Mouse (Mus musculus): ENCODE measurements around the gene Cers1. TPM values are rescaled to one million over a fixed set of nuclear protein-coding genes. Genes with fewer than 3 reads are reported as not detected.

The Cers1 gene
- total RNA-seq, 2 experiments from 2014 or later, result not detected

GRCm38 (mm10) chr8:70376275-70376741, 60.7 kb downstream of the Cers1 start:
- ATAC-seq (replicated peaks; ENCODE audit: low FRiP score, poor library complexity, severe bottlenecking), result 0 out of 2 replicates have a peak, but pooled peaks have one; percentile 15

GRCm38 (mm10) chr8:70377049-70377448, 61.5 kb downstream of the Cers1 start:
- no peak for ATAC-seq (replicated peaks; ENCODE audit: low FRiP score, poor library complexity, severe bottlenecking)

- ATAC-seq (replicated peaks; ENCODE audit: low FRiP score, poor library complexity, severe bottlenecking), result no peak
These were observed 64.5 kb downstream of the Cers1 start for GRCm38 (mm10) chr8:70380069-70380468.

Other genes starting within 250 kb of the Cers1 start
- gene Tm6sf2, start 242.9 kb upstream of the Cers1 start, total RNA-seq (2015; ENCODE audit: low replicate concordance), result 1.3 TPM in 1 of 2 replicates, not detected in the other
- gene Tm6sf2, start 242.9 kb upstream of the Cers1 start, total RNA-seq (2017; ENCODE audit: low replicate concordance), result not detected in 2 replicates
- not detected in 2 replicates for gene Hapln4, start 232.3 kb upstream of the Cers1 start, total RNA-seq (2015; ENCODE audit: low replicate concordance)
- not detected in 2 replicates for gene Hapln4, start 232.3 kb upstream of the Cers1 start, total RNA-seq (2017; ENCODE audit: low replicate concordance)
- gene Ncan, start 194.9 kb upstream of the Cers1 start, total RNA-seq (2015; ENCODE audit: low replicate concordance), result not detected in 2 replicates
- gene Ncan, start 194.9 kb upstream of the Cers1 start, total RNA-seq (2017; ENCODE audit: low replicate concordance), result not detected in 2 replicates
- gene Nr2c2ap, start 184.4 kb upstream of the Cers1 start, total RNA-seq (2015; ENCODE audit: low replicate concordance), result 8.3 TPM in 1 of 2 replicates, not detected in the other
- 2.3 TPM in 1 of 2 replicates, not detected in the other for gene Nr2c2ap, start 184.4 kb upstream of the Cers1 start, total RNA-seq (2017; ENCODE audit: low replicate concordance)
- 5.8 and 16.3 TPM in 2 replicates for gene Rfxank, start 176.6 kb upstream of the Cers1 start, total RNA-seq (2015; ENCODE audit: low replicate concordance)
- gene Rfxank, start 176.6 kb upstream of the Cers1 start, total RNA-seq (2017; ENCODE audit: low replicate concordance), result 2.3 and 4.9 TPM in 2 replicates
- gene Borcs8, start 176.3 kb upstream of the Cers1 start, total RNA-seq (2015; ENCODE audit: low replicate concordance), result 18.7 and 20.5 TPM in 2 replicates
- gene Borcs8, start 176.3 kb upstream of the Cers1 start, total RNA-seq (2017; ENCODE audit: low replicate concordance), result 17.3 and 24.7 TPM in 2 replicates
- gene Mef2b, start 176.1 kb upstream of the Cers1 start, total RNA-seq (2015; ENCODE audit: low replicate concordance), result not detected in 2 replicates
- gene Mef2b, start 176.1 kb upstream of the Cers1 start, total RNA-seq (2017; ENCODE audit: low replicate concordance), result not detected in 2 replicates
- 2.9 and 14.1 TPM in 2 replicates for gene Tmem161a, start 143.4 kb upstream of the Cers1 start, total RNA-seq (2015; ENCODE audit: low replicate concordance)
- 4.9 and 6.5 TPM in 2 replicates for gene Tmem161a, start 143.4 kb upstream of the Cers1 start, total RNA-seq (2017; ENCODE audit: low replicate concordance)
- gene Slc25a42, start 103.5 kb upstream of the Cers1 start, total RNA-seq (2015; ENCODE audit: low replicate concordance), result 30.6 and 35.3 TPM in 2 replicates
- 16.2 and 24.4 TPM in 2 replicates for gene Slc25a42, start 103.5 kb upstream of the Cers1 start, total RNA-seq (2017; ENCODE audit: low replicate concordance)
- 36.8 and 49.0 TPM in 2 replicates for gene Sugp2, start 81.5 kb upstream of the Cers1 start, total RNA-seq (2015; ENCODE audit: low replicate concordance)
- gene Sugp2, start 81.5 kb upstream of the Cers1 start, total RNA-seq (2017; ENCODE audit: low replicate concordance), result 51.5 and 60.7 TPM in 2 replicates
- 15.1 and 26.4 TPM in 2 replicates for gene Armc6, start 81.3 kb upstream of the Cers1 start, total RNA-seq (2015; ENCODE audit: low replicate concordance)
- 5.1 TPM in 1 of 2 replicates, not detected in the other for gene Armc6, start 81.3 kb upstream of the Cers1 start, total RNA-seq (2017; ENCODE audit: low replicate concordance)
- gene Homer3, start 32.9 kb upstream of the Cers1 start, total RNA-seq (2015; ENCODE audit: low replicate concordance), result 1.3 TPM in 1 of 2 replicates, not detected in the other
- gene Homer3, start 32.9 kb upstream of the Cers1 start, total RNA-seq (2017; ENCODE audit: low replicate concordance), result not detected in 2 replicates
- gene Ddx49, start 13.3 kb upstream of the Cers1 start, total RNA-seq (2015; ENCODE audit: low replicate concordance), result 2.5 and 9.2 TPM in 2 replicates
- 12.5 and 30.4 TPM in 2 replicates for gene Ddx49, start 13.3 kb upstream of the Cers1 start, total RNA-seq (2017; ENCODE audit: low replicate concordance)
- 78.6 and 122 TPM in 2 replicates for gene Cope, start 13.3 kb upstream of the Cers1 start, total RNA-seq (2015; ENCODE audit: low replicate concordance)
- gene Cope, start 13.3 kb upstream of the Cers1 start, total RNA-seq (2017; ENCODE audit: low replicate concordance), result 16.7 and 51.7 TPM in 2 replicates
- not detected in 2 replicates for gene Gdf1, start 14.0 kb downstream of the Cers1 start, total RNA-seq (2015; ENCODE audit: low replicate concordance)
- gene Gdf1, start 14.0 kb downstream of the Cers1 start, total RNA-seq (2017; ENCODE audit: low replicate concordance), result not detected in 2 replicates
- 18.4 and 20.2 TPM in 2 replicates for gene Upf1, start 37.5 kb downstream of the Cers1 start, total RNA-seq (2015; ENCODE audit: low replicate concordance)
- gene Upf1, start 37.5 kb downstream of the Cers1 start, total RNA-seq (2017; ENCODE audit: low replicate concordance), result 32.5 and 43.9 TPM in 2 replicates
- not detected in 2 replicates for gene Comp, start 57.8 kb downstream of the Cers1 start, total RNA-seq (2015; ENCODE audit: low replicate concordance)
- gene Comp, start 57.8 kb downstream of the Cers1 start, total RNA-seq (2017; ENCODE audit: low replicate concordance), result 0.39 TPM in 1 of 2 replicates, not detected in the other
- 3.8 and 8.6 TPM in 2 replicates for gene Crtc1, start 123.8 kb downstream of the Cers1 start, total RNA-seq (2015; ENCODE audit: low replicate concordance)
- 0.64 and 2.3 TPM in 2 replicates for gene Crtc1, start 123.8 kb downstream of the Cers1 start, total RNA-seq (2017; ENCODE audit: low replicate concordance)
- gene Klhl26, start 161.2 kb downstream of the Cers1 start, total RNA-seq (2015; ENCODE audit: low replicate concordance), result 5.0 and 10.1 TPM in 2 replicates
- 4.0 and 5.1 TPM in 2 replicates for gene Klhl26, start 161.2 kb downstream of the Cers1 start, total RNA-seq (2017; ENCODE audit: low replicate concordance)
- 3.2 TPM in 1 of 2 replicates, not detected in the other for gene Tmem59l, start 171.6 kb downstream of the Cers1 start, total RNA-seq (2015; ENCODE audit: low replicate concordance)
- not detected in 2 replicates for gene Tmem59l, start 171.6 kb downstream of the Cers1 start, total RNA-seq (2017; ENCODE audit: low replicate concordance)
- not detected in 2 replicates for gene Crlf1, start 177.4 kb downstream of the Cers1 start, total RNA-seq (2015; ENCODE audit: low replicate concordance)
- 1.4 TPM in 1 of 2 replicates, not detected in the other for gene Crlf1, start 177.4 kb downstream of the Cers1 start, total RNA-seq (2017; ENCODE audit: low replicate concordance)
- gene Rex1bd, start 191.0 kb downstream of the Cers1 start, total RNA-seq (2015; ENCODE audit: low replicate concordance), result 22.3 TPM in 1 of 2 replicates, not detected in the other
- 17.8 and 19.6 TPM in 2 replicates for gene Rex1bd, start 191.0 kb downstream of the Cers1 start, total RNA-seq (2017; ENCODE audit: low replicate concordance)
- gene Uba52, start 195.0 kb downstream of the Cers1 start, total RNA-seq (2015; ENCODE audit: low replicate concordance), result 1,194 and 1,251 TPM in 2 replicates
- 418 and 1,480 TPM in 2 replicates for gene Uba52, start 195.0 kb downstream of the Cers1 start, total RNA-seq (2017; ENCODE audit: low replicate concordance)
- 28.9 and 45.8 TPM in 2 replicates for gene Fkbp8, start 211.9 kb downstream of the Cers1 start, total RNA-seq (2015; ENCODE audit: low replicate concordance)
- 74.7 and 94.6 TPM in 2 replicates for gene Fkbp8, start 211.9 kb downstream of the Cers1 start, total RNA-seq (2017; ENCODE audit: low replicate concordance)
- 27.8 and 34.4 TPM in 2 replicates for gene Kxd1, start 212.2 kb downstream of the Cers1 start, total RNA-seq (2015; ENCODE audit: low replicate concordance)
- gene Kxd1, start 212.2 kb downstream of the Cers1 start, total RNA-seq (2017; ENCODE audit: low replicate concordance), result 11.8 and 14.4 TPM in 2 replicates
- gene Ell, start 223.7 kb downstream of the Cers1 start, total RNA-seq (2015; ENCODE audit: low replicate concordance), result 10.5 and 22.3 TPM in 2 replicates
- gene Ell, start 223.7 kb downstream of the Cers1 start, total RNA-seq (2017; ENCODE audit: low replicate concordance), result 2.8 and 15.5 TPM in 2 replicates